22 mouse cellular contexts compared by ENCODE assay signal in the genomic region with DNA sequence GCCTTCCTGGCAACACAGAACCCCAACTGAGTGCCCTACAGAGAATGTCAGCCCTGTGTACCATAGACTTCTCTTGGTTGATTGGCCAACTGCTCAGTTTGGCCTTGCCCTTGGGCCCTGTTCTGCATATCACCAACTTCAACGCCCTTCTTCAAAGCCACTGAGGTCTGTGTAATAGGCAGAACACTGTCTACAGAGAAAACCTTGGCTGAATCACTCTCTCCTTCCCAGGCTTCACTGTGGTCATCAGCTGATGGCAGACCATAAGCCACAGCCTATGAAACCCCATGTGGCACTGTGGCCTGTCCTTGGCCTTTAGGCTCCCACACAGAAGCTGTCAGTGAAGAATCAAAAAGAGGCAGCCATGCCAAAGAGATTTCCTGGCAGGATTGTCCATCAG. TPM values are rescaled to one million over a fixed set of nuclear protein-coding genes. Genes with fewer than 3 reads are reported as not detected.
DNase-seq lines count a peak whose midpoint lies in the region; ATAC-seq and TF ChIP-seq lines count a peak whose summit lies in the region.
"Had no signal": no experiment of that assay in that cellular context is flagged by ENCODE, and none has a peak within 500 bp of the region (broad histone marks: within the 10 kb centered on the region; RNA-seq: fewer than 3 reads in every experiment).

No protein-coding gene starts in this region.

- DNase-seq in 416B (ENCODE audit: low read depth) = peak; percentile 73
- DNase-seq in Muller cell, postnatal 12 days (ENCODE audit: inconsistent ontology term) = peak; percentile 30
- peak; percentile 37 for DNase-seq in adrenal gland, postnatal 10 days
- no peak for DNase-seq in hindbrain, postnatal 0 days (ENCODE audit: low spot score)
- no peak for DNase-seq in cerebellum, adult 11-12 months
- DNase-seq: B cell, adult 2 months; cerebellum, adult 18-20 months; cerebellum, adult 9-11 months; cerebellum, postnatal 36 days; forebrain, postnatal 0 days; gastrocnemius, adult 2 months; gastrocnemius, postnatal 36 days; heart, postnatal 4 days; kidney, adult 11 months had no signal

- no peak overlapping the region for H3K4me2 ChIP-seq in myocyte (ENCODE audit: low read depth)
- H3K4me2 ChIP-seq in hindbrain, postnatal 0 days (ENCODE audit: low read depth, low read length) = no peak overlapping the region
- H3K4me2 ChIP-seq: forebrain, embryonic 13.5 days; heart, embryonic 13.5 days; hindbrain, embryonic 12.5 days had no signal

- ATAC-seq in hindbrain, postnatal 0 days = no peak
- ATAC-seq: CD4-positive, CD25-positive, alpha-beta regulatory T cell, adult 4 months; forebrain, embryonic 13.5 days; forebrain, postnatal 0 days; hindbrain, embryonic 16.5 days had no signal

- no peak overlapping the region for H3K27ac ChIP-seq in hindbrain, postnatal 0 days
- H3K27ac ChIP-seq: embryonic facial prominence, embryonic 10.5 days; forebrain, embryonic 13.5 days; gastrocnemius, adult 2 months; heart, embryonic 13.5 days; hindbrain, embryonic 12.5 days had no signal

- WGBS in hindbrain, postnatal 0 days = 92% methylated on average over 1 of the region's 1 CpGs

- no peak overlapping the region for H3K9ac ChIP-seq in hindbrain, postnatal 0 days (replicated peaks; ENCODE audit: low read length)
- H3K9ac ChIP-seq: forebrain, embryonic 13.5 days; forebrain, postnatal 0 days; heart, embryonic 13.5 days; hindbrain, embryonic 12.5 days had no signal

- no peaks in the 10 kb centered on the region for H3K27me3 ChIP-seq in myocyte (ENCODE audit: control insufficient read depth, insufficient read depth, insufficient read length)
- H3K27me3 ChIP-seq in hindbrain, postnatal 0 days (ENCODE audit: insufficient read depth, low read length) = no peaks in the 10 kb centered on the region
- H3K27me3 ChIP-seq: forebrain, embryonic 13.5 days; heart, embryonic 13.5 days; hindbrain, embryonic 12.5 days had no signal

- TF ChIP-seq POLR2A in myocyte (IDR thresholded peaks at IDR 0.05; ENCODE audit: insufficient read length, low read depth) = no peak

- H3K4me3 ChIP-seq in myocyte = no peak overlapping the region
- H3K4me3 ChIP-seq in hindbrain, postnatal 0 days (ENCODE audit: low read length) = no peak overlapping the region
- H3K4me3 ChIP-seq: embryonic facial prominence, embryonic 10.5 days; forebrain, embryonic 13.5 days; gastrocnemius, adult 2 months; heart, embryonic 13.5 days; hindbrain, embryonic 12.5 days had no signal

- peaks cover 33% of the 10 kb centered on the region for H3K36me3 ChIP-seq in myocyte (ENCODE audit: control insufficient read depth, insufficient read depth)
- H3K36me3 ChIP-seq in hindbrain, postnatal 0 days (ENCODE audit: insufficient read depth, low read length) = peaks cover 98% of the 10 kb centered on the region

- H3K79me2 ChIP-seq in myocyte (ENCODE audit: control insufficient read depth, insufficient read depth) = no peaks in the 10 kb centered on the region

- H3ac ChIP-seq in myocyte (ENCODE audit: control insufficient read depth, insufficient read length) = no peak overlapping the region

- H3K4me1 ChIP-seq in hindbrain, postnatal 0 days (ENCODE audit: insufficient read depth, low read length) = no peaks in the 10 kb centered on the region
- H3K4me1 ChIP-seq: embryonic facial prominence, embryonic 10.5 days; forebrain, embryonic 13.5 days; heart, embryonic 13.5 days; hindbrain, embryonic 12.5 days had no signal

- no peaks in the 10 kb centered on the region for H3K9me3 ChIP-seq in hindbrain, postnatal 0 days (ENCODE audit: low read length)
- H3K9me3 ChIP-seq: embryonic facial prominence, embryonic 10.5 days; forebrain, embryonic 13.5 days; G1E; heart, embryonic 13.5 days; hindbrain, embryonic 12.5 days had no signal

- no peak for TF ChIP-seq CTCF in hindbrain, postnatal 0 days (IDR thresholded peaks at IDR 0.05; ENCODE audit: low read depth)

TF ChIP-seq in myocyte, 11 proteins besides CTCF, POLR2A, EP300 and RAD21:
- TF ChIP-seq MYOG (IDR thresholded peaks at IDR 0.05; ENCODE audit: control insufficient read depth in 1 of 3, insufficient read depth in 1 of 3, insufficient read length in 2 of 3, low read depth in 2 of 3) (peak in 2 of 3 experiments; percentile 32 to 72), MYOD1 (IDR thresholded peaks at IDR 0.05; ENCODE audit: control insufficient read depth in 1 of 3, insufficient read length in 2 of 3, low read depth in 2 of 3) (peak in 1 of 3 experiments; percentile 48), CEBPB (IDR thresholded peaks at IDR 0.05; ENCODE audit: insufficient read depth, poor library complexity, severe bottlenecking) (no peak)

RNA-seq across cellular contexts. Expression of gene Cttn, which starts 11.9 kb away (rescaled TPM):
- total RNA-seq in adrenal gland, postnatal 10 days (2021) = 100 to 1,000 TPM; 105 to 109 TPM
- polyA plus RNA-seq in myocyte (2012; fragmentation: generic; extraction: Trizol) = 120 TPM
- total RNA-seq in hindbrain, postnatal 0 days (2014; rRNA removed) = 120 TPM in 2 replicates
- 154 and 157 TPM in 2 replicates for polyA plus RNA-seq in hindbrain, postnatal 0 days (2015; fragmentation: Nextera tagmentation; extraction: Ambion mirVana)

Comparison
In these comparisons a context has a peak if more than half of its experiments do, and no peak if none do; other contexts are left out.
1. DNase-seq: peak in 416B (single experiment), Muller cell, postnatal 12 days (single experiment) and adrenal gland, postnatal 10 days (single experiment); none in hindbrain, postnatal 0 days (single experiment) and cerebellum, adult 11-12 months (single experiment).